Mouse (Mus musculus): ENCODE measurements around the gene Cnr1.

DNA sequence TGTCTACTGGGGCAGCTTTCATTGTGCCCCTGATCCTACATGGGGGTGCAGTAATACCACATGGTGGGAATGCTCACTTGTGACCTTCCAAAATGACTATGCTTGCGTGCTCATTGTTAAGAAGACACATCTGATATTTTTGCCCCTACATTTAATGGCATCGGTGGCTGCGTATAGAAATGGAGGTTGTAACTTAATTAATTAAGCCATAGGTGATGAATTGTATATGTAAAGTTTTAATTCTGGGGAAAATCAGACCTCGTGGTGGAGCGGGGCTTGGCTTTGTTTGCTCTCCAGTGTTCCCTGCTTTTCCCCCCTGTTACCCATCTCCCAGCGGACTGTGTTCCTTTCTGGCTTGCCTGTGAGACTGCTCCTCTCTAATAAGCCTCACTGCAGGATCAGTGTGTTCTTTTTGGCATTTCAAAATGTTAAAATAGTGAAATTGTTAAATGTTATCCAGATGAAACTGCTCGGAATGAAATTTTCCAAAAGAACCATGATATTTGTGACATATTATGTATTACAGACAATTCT, 2.4 kb downstream of the Cnr1 start:
- no peak for TF ChIP-seq CTCF (IDR thresholded peaks at IDR 0.05; ENCODE audit: low read depth)
- TF ChIP-seq EP300 (IDR thresholded peaks at IDR 0.05; ENCODE audit: low read depth), result no peak
